Mouse (Mus musculus): ENCODE measurements around the gene Gnas. TPM values are rescaled to one million over a fixed set of nuclear protein-coding genes. Genes with fewer than 3 reads are reported as not detected.

The Gnas gene
- polyA plus RNA-seq, 1 experiment from 2014 or later, result 1,578 TPM

DNA sequence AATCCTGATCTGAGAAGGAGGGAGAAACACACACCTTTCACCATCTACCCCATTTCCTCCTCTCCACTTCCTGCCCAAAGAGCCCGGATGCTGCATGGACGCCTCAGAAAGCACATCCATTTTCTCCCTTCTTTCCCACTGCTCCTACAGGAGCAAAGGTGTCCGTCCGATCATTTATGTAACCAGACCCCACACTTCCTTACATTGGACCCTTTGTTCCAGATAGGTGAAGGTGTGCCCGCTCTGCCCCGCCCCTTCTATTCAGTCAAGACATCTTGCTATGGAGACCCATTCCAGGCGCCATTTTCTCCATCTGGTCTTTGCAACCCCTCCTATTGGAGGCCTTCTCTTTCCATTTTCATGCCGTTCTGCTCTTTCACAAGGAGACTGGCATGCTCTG is 10.3 kb downstream of the Gnas start:
- Histone ChIP-seq H3K9me3 (ENCODE audit: control insufficient read depth, low read length) (peaks cover 48% of the 10 kb centered on the region), H3K4me3 (ENCODE audit: control insufficient read depth in 1 of 2, insufficient read depth in 1 of 2, low read depth in 1 of 2, low read length in 2 of 2) (peak overlapping the region; percentile 62 to 70), H3K9ac (ENCODE audit: low read length) (peak overlapping the region; percentile 84), H3K27me3 (ENCODE audit: control insufficient read depth, insufficient read depth, low read length) (peaks cover 21% of the 10 kb centered on the region), H3K36me3 (ENCODE audit: control insufficient read depth, insufficient read depth, low read length) (no peaks in the 10 kb centered on the region; the same call in 1 of the 2 replicates), H3K4me2 (ENCODE audit: low read length) (peak overlapping the region; percentile 73), H3K27ac (replicated peaks in 1 of 2; ENCODE audit: control insufficient read depth in 1 of 2, insufficient read depth in 1 of 2, low read depth in 2 of 2, low read length in 2 of 2) (peak overlapping the region; percentile 79 to 84), H3K4me1 (ENCODE audit: control insufficient read depth in 2 of 2, insufficient read depth in 2 of 2, low read length in 2 of 2) (peaks cover 7 to 28% of the 10 kb centered on the region in 2 experiments; a peak in 2 of 4 replicates)
- ATAC-seq (ENCODE audit: insufficient number of reproducible peaks, insufficient read depth, low FRiP score, low read depth), result no peak
- WGBS, result 46% methylated on average over 8 of the region's 8 CpGs

DNA sequence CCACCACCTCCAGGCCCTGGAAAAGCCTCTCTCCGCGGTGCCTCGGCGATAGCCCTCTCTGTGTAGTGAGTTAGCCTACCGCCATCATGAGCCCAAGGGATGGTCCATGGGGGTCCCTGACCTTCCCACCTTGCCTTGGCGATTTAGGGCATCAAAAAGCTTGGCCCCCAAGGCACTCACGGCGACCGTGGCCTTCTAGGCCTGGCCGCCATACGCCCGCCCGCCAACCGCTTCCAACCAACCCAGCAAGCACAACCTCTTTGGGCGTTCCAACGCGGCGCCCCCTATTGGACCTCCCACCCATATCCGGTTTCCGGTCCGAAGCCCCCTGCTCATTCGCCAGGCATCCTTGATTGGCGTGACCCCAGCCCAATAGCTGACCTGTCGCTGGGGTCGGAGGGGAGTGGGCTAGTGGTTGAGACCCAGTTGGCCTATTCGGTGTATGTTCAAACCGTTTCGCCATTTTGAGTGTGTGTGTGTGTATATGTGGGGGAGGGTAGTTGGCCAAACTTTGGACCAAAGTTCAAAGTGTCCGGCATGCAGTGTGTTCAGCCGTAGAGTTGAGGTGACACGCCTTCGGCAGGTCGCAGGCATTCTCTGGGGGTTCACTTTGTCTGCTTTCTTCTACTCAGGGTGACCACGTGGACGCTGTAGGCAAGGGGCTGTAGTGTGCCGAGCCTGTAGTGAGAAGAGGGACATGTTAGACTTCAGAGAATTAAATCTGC is 11.2 kb downstream of the Gnas start:
- Histone ChIP-seq H3K4me3 (ENCODE audit: control insufficient read depth in 1 of 2, insufficient read depth in 1 of 2, low read depth in 1 of 2, low read length in 2 of 2) (peak overlapping the region; percentile 62 to 70), H3K4me1 (ENCODE audit: control insufficient read depth in 2 of 2, insufficient read depth in 2 of 2, low read length in 2 of 2) (peaks cover 7 to 26% of the 10 kb centered on the region in 2 experiments; a peak in 3 of 4 replicates), H3K9ac (ENCODE audit: low read length) (peak overlapping the region; percentile 84), H3K36me3 (ENCODE audit: control insufficient read depth, insufficient read depth, low read length) (no peaks in the 10 kb centered on the region; the same call in 1 of the 2 replicates), H3K27ac (replicated peaks in 1 of 2; ENCODE audit: control insufficient read depth in 1 of 2, insufficient read depth in 1 of 2, low read depth in 2 of 2, low read length in 2 of 2) (peak overlapping the region; percentile 79 to 84), H3K27me3 (ENCODE audit: control insufficient read depth, insufficient read depth, low read length) (peaks cover 28% of the 10 kb centered on the region), H3K9me3 (ENCODE audit: control insufficient read depth, low read length) (peaks cover 57% of the 10 kb centered on the region), H3K4me2 (ENCODE audit: low read length) (peak overlapping the region; percentile 73)
- 49% methylated on average over 36 of the region's 36 CpGs for WGBS
- peak; percentile 89 for ATAC-seq (ENCODE audit: insufficient number of reproducible peaks, insufficient read depth, low FRiP score, low read depth)

DNA sequence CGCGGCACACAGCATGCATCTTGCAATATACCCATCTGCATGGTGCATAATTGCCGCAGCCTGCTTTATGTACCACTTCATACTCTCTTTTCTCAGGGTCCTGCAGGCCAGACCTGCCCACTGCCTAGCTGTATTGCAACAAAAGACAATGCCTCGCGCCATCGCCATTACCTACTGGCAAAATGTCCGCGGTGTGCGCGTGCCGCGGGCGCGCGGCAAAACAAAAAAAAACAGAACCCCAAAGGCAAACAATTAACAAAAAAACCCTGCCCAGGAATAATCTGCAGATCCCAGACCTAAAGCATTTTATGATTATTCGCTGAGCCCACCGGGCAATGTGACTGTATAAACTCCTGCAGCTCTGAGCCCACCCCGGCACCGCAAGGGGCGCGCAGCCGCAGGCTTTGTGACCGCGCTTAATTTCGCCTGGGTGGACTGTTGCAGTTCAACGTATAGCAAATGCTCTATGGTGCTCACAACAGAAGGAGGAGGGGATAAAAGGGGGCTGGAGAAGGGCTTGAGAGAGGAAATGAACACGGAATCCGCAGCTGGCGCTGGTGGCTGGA is 11.9 kb downstream of the Gnas start:
- H3K9ac ChIP-seq (ENCODE audit: low read length), result peak overlapping the region; percentile 35; the same call in 1 of the 2 replicates
- peak overlapping the region; percentile 73 for H3K4me2 ChIP-seq (ENCODE audit: low read length)
- peaks cover 32% of the 10 kb centered on the region for H3K27me3 ChIP-seq (ENCODE audit: control insufficient read depth, insufficient read depth, low read length)
- H3K4me1 ChIP-seq (ENCODE audit: control insufficient read depth in 2 of 2, insufficient read depth in 2 of 2, low read length in 2 of 2), result peaks cover 7 to 26% of the 10 kb centered on the region in 2 experiments; a peak in 3 of 4 replicates
- no peaks in the 10 kb centered on the region for H3K36me3 ChIP-seq (ENCODE audit: control insufficient read depth, insufficient read depth, low read length)
- WGBS, result 50% methylated on average over 29 of the region's 29 CpGs
- ATAC-seq (ENCODE audit: insufficient number of reproducible peaks, insufficient read depth, low FRiP score, low read depth), result no peak
- peak overlapping the region; percentile 59 to 62 for H3K4me3 ChIP-seq (ENCODE audit: control insufficient read depth in 1 of 2, insufficient read depth in 1 of 2, low read depth in 1 of 2, low read length in 2 of 2)
- H3K27ac ChIP-seq (replicated peaks in 1 of 2; ENCODE audit: control insufficient read depth in 1 of 2, insufficient read depth in 1 of 2, low read depth in 2 of 2, low read length in 2 of 2), result peak overlapping the region in 1 of 2 experiments; percentile 62; a peak in 3 of 4 replicates
- peaks cover 64% of the 10 kb centered on the region for H3K9me3 ChIP-seq (ENCODE audit: control insufficient read depth, low read length)

DNA sequence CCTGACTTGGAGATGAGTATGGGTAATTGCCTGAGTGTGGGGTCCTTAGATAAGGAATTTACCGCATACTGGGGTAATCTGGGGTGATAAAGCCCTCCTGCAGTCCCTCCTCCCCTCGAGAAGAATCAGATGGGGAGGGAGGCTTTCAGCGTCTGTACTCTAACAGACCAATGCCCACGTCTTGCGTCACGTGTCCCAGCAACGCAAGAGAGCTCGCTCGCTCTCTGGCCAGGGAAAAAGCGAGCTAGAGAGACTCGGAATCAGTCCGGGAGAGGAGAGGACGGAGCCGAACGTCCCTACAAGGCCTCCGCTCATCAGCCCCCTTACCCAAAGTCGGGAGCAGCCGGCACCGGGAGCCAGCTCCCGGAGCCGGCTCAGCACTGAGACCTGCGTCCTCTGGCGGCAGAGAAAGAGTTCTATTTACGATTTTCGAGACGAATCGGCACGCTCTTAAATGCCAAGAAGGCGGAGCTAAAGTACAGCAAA is 13.0 kb downstream of the Gnas start:
- WGBS, result 51% methylated on average over 29 of the region's 29 CpGs
- peak overlapping the region in 1 of 2 experiments; percentile 14; a peak in 1 of 4 replicates for H3K4me3 ChIP-seq (ENCODE audit: control insufficient read depth in 1 of 2, insufficient read depth in 1 of 2, low read depth in 1 of 2, low read length in 2 of 2)
- no peak for ATAC-seq (ENCODE audit: insufficient number of reproducible peaks, insufficient read depth, low FRiP score, low read depth)
- peaks cover 7 to 19% of the 10 kb centered on the region in 2 experiments; a peak in 3 of 4 replicates for H3K4me1 ChIP-seq (ENCODE audit: control insufficient read depth in 2 of 2, insufficient read depth in 2 of 2, low read length in 2 of 2)
- peaks cover 34% of the 10 kb centered on the region for H3K27me3 ChIP-seq (ENCODE audit: control insufficient read depth, insufficient read depth, low read length)
- H3K4me2 ChIP-seq (ENCODE audit: low read length), result peak overlapping the region; percentile 73
- no peak overlapping the region for H3K27ac ChIP-seq (replicated peaks in 1 of 2; ENCODE audit: control insufficient read depth in 1 of 2, insufficient read depth in 1 of 2, low read depth in 2 of 2, low read length in 2 of 2)
- H3K36me3 ChIP-seq (ENCODE audit: control insufficient read depth, insufficient read depth, low read length), result no peaks in the 10 kb centered on the region
- peaks cover 64% of the 10 kb centered on the region for H3K9me3 ChIP-seq (ENCODE audit: control insufficient read depth, low read length)
- no peak overlapping the region for H3K9ac ChIP-seq (ENCODE audit: low read length)

- WGBS, result 63% methylated on average over 19 of the region's 19 CpGs
- H3K4me2 ChIP-seq (ENCODE audit: low read length), result peak overlapping the region; percentile 74; the same call in 1 of the 2 replicates
Observed at GRCm38 (mm10) chr2:174297851-174298250, 13.7 kb downstream of the Gnas start.

DNA sequence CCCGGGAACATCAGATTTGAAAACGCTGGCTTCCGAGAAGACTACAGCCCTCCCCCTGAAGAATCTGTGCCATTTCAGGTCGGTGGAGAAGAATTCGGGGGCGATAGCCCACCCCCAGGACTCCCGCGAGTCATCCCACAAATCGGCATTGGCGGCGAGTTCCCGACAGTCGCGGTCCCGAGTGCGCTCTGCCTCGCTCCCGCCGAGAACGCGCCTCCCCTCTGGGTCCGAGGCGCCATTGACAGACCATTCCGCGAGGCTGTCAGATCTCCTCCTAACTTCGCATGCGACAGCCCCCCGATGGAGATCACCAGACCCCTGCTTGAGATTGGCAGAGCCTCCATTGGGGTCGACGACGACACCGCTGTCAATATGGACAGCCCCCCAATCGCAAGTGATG is 14.4 kb downstream of the Gnas start:
- WGBS, result 49% methylated on average over 33 of the region's 33 CpGs
- no peak for ATAC-seq (ENCODE audit: insufficient number of reproducible peaks, insufficient read depth, low FRiP score, low read depth)
- no peak overlapping the region for H3K27ac ChIP-seq (replicated peaks in 1 of 2; ENCODE audit: control insufficient read depth in 1 of 2, insufficient read depth in 1 of 2, low read depth in 2 of 2, low read length in 2 of 2)
- peak overlapping the region; percentile 74 for H3K4me2 ChIP-seq (ENCODE audit: low read length)
- peak overlapping the region; percentile 37 to 43; a peak in 3 of 4 replicates for H3K4me3 ChIP-seq (ENCODE audit: control insufficient read depth in 1 of 2, insufficient read depth in 1 of 2, low read depth in 1 of 2, low read length in 2 of 2)
- peaks cover 34% of the 10 kb centered on the region for H3K27me3 ChIP-seq (ENCODE audit: control insufficient read depth, insufficient read depth, low read length)
- H3K4me1 ChIP-seq (ENCODE audit: control insufficient read depth in 2 of 2, insufficient read depth in 2 of 2, low read length in 2 of 2), result peaks cover 5 to 11% of the 10 kb centered on the region in 2 experiments; a peak in 3 of 4 replicates
- no peak overlapping the region for H3K9ac ChIP-seq (ENCODE audit: low read length)
- H3K9me3 ChIP-seq (ENCODE audit: control insufficient read depth, low read length), result peaks cover 64% of the 10 kb centered on the region
- H3K36me3 ChIP-seq (ENCODE audit: control insufficient read depth, insufficient read depth, low read length), result no peaks in the 10 kb centered on the region

More at GRCm38 (mm10) chr2:174297851-174298250, 13.7 kb downstream of the Gnas start:
- ATAC-seq (ENCODE audit: insufficient number of reproducible peaks, insufficient read depth, low FRiP score, low read depth), result no peak
- Histone ChIP-seq H3K36me3 (ENCODE audit: control insufficient read depth, insufficient read depth, low read length) (no peaks in the 10 kb centered on the region), H3K4me3 (ENCODE audit: control insufficient read depth in 1 of 2, insufficient read depth in 1 of 2, low read depth in 1 of 2, low read length in 2 of 2) (peak overlapping the region in 1 of 2 experiments; percentile 37; a peak in 1 of 4 replicates), H3K27ac (replicated peaks in 1 of 2; ENCODE audit: control insufficient read depth in 1 of 2, insufficient read depth in 1 of 2, low read depth in 2 of 2, low read length in 2 of 2) (no peak overlapping the region), H3K9me3 (ENCODE audit: control insufficient read depth, low read length) (peaks cover 64% of the 10 kb centered on the region), H3K4me1 (ENCODE audit: control insufficient read depth in 2 of 2, insufficient read depth in 2 of 2, low read length in 2 of 2) (peaks cover 5 to 13% of the 10 kb centered on the region in 2 experiments; a peak in 3 of 4 replicates), H3K9ac (ENCODE audit: low read length) (no peak overlapping the region), H3K27me3 (ENCODE audit: control insufficient read depth, insufficient read depth, low read length) (peaks cover 34% of the 10 kb centered on the region)

DNA sequence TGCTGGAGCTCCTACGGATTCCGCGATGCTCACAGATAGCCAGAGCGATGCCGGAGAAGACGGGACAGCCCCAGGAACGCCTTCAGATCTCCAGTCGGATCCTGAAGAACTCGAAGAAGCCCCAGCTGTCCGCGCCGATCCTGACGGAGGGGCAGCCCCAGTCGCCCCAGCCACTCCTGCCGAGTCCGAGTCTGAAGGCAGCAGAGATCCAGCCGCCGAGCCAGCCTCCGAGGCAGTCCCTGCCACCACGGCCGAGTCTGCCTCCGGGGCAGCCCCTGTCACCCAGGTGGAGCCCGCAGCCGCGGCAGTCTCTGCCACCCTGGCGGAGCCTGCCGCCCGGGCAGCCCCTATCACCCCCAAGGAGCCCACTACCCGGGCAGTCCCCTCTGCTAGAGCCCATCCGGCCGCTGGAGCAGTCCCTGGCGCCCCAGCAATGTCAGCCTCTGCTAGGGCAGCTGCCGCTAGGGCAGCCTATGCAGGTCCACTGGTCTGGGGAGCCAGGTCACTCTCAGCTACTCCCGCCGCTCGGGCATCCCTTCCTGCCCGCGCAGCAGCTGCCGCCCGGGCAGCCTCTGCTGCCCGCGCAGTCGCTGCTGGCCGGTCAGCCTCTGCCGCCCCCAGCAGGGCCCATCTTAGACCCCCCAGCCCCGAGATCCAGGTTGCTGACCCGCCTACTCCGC is 15.1 kb downstream of the Gnas start:
- Histone ChIP-seq H3K4me3 (ENCODE audit: control insufficient read depth in 1 of 2, insufficient read depth in 1 of 2, low read depth in 1 of 2, low read length in 2 of 2) (peak overlapping the region; percentile 37 to 43), H3K4me2 (ENCODE audit: low read length) (peak overlapping the region; percentile 74), H3K9ac (ENCODE audit: low read length) (peak overlapping the region; percentile 34; the same call in 1 of the 2 replicates), H3K4me1 (ENCODE audit: control insufficient read depth in 2 of 2, insufficient read depth in 2 of 2, low read length in 2 of 2) (peaks cover 5 to 9% of the 10 kb centered on the region in 2 experiments; a peak in 3 of 4 replicates), H3K36me3 (ENCODE audit: control insufficient read depth, insufficient read depth, low read length) (no peaks in the 10 kb centered on the region), H3K27ac (replicated peaks in 1 of 2; ENCODE audit: control insufficient read depth in 1 of 2, insufficient read depth in 1 of 2, low read depth in 2 of 2, low read length in 2 of 2) (no peak overlapping the region), H3K9me3 (ENCODE audit: control insufficient read depth, low read length) (peaks cover 62% of the 10 kb centered on the region), H3K27me3 (ENCODE audit: control insufficient read depth, insufficient read depth, low read length) (peaks cover 34% of the 10 kb centered on the region)
- 40% methylated on average over 48 of the region's 48 CpGs for WGBS
- ATAC-seq (ENCODE audit: insufficient number of reproducible peaks, insufficient read depth, low FRiP score, low read depth), result no peak

Measured in heart, embryonic 14.5 days (tissue).